Mouse (Mus musculus) small intestine, adult 2 months (tissue): Measurements from ENCODE around the gene Fam114a2.

Experiments used
- CTCF ChIP-seq: fragments of 200-500 bp; IDR thresholded peaks from 2 replicates; pipeline ENCODE4 v1.5.1; 2012; ENCODE audit warnings: low read depth, mild to moderate bottlenecking, control low read depth, inconsistent platforms, low read length, moderate library complexity, mixed read lengths; ENCODE audit not compliant: insufficient replicate concordance, insufficient read length; ENCODE audit errors: extremely low read depth
- POLR2A ChIP-seq: fragments of 200-500 bp; IDR thresholded peaks from 2 replicates; pipeline ENCODE4 v1.6.1; 2012; ENCODE audit warnings: low read depth, mild to moderate bottlenecking, control low read depth, inconsistent platforms, low read length, moderate library complexity

DNA sequence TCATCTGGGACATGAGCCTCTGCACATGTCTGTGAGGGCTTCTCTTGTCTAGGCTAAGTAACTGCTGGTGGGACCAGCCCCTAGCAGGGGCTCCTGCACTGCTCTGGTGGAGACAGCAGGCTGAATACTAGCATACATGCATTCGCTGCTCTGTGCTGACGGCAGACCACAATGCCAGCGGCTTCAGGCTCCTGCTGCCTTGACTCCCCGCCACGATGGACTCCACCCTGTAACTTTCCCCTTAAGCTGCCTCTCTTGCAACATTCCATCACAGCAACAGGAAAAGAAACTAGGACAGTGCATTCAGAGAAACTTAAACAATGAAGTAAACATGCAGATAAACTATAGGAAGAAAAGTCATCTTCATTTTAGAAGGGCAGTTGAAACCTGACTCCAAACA lies 30.0 kb downstream of the Fam114a2 start:
- no peak for TF ChIP-seq CTCF
- no peak for TF ChIP-seq POLR2A
